Mouse (Mus musculus): ENCODE results near the gene Pnpla8.

- no peak for TF ChIP-seq POLR2A (IDR thresholded peaks at IDR 0.05; ENCODE audit: low read depth, low read length)
- no peak for TF ChIP-seq CTCF (IDR thresholded peaks at IDR 0.05; ENCODE audit: extremely low read depth, insufficient read depth, insufficient read length, insufficient replicate concordance)
These were observed 23.2 kb upstream of the Pnpla8 start for GRCm38 (mm10) chr12:44197873-44198525.
